Mouse (Mus musculus): Measurements from ENCODE around the gene Galns. TPM values are rescaled to one million over a fixed set of nuclear protein-coding genes. Genes with fewer than 3 reads are reported as not detected.

Galns gene
- 10 to 100 TPM in 2 of 3 experiments, 1 to 10 TPM in 1; 8.3 to 11.6 (median 10.6) TPM for polyA plus RNA-seq (2017; shearing (Covaris generic))

DNA sequence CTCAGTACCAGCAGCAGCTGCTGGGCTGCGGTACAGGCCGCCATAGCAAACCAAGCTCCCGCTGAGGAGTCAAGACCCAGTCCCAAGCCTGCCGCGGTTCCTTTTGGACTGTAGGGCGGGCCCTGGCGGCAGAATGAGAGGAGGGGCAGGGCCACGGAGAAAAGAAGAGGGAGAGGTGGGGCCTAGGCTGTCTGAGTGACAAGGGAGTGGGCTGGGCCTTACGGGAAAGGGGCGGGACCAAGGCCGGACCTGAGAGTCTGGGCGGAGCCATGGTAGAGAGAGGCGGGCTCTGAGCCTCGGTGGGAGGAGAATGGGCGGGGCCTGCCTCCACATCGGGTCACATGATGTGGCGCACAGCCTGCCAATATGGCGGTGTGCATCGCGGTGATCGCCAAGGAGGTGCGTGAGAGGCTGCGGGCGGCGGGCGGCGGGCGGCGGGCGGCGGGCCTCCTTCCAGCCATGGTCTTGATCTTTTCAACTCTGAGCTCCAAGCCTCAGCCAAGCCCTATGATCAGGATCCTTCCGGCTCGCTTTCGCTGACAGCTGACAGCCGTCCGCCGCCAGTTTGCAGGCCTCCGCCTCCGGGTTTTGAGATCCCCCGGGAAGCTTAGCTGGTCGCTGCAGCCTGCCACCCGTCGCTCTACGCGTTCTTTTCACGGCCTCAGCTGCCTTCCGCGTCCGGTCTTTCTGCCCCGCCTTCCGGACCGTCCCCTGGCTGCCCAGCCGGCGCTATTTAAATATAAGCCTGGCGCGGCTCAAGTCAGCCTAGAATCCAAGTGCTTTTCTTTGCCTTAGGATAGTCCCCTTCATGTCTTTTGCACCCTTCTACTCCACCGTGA, at the start of gene Galns, which contains the start of gene Trappc2l:
Gene Galns, minus strand, starts transcription at position 169 of the 839 bp plus-strand sequence.
Gene Trappc2l, plus strand, starts transcription at position 346 of the 839 bp plus-strand sequence.
- peak; percentile 99 for ATAC-seq

- no peak for ATAC-seq
These were observed 48.8 kb upstream of the Galns start for GRCm38 (mm10) chr8:122660022-122660421.

DNA sequence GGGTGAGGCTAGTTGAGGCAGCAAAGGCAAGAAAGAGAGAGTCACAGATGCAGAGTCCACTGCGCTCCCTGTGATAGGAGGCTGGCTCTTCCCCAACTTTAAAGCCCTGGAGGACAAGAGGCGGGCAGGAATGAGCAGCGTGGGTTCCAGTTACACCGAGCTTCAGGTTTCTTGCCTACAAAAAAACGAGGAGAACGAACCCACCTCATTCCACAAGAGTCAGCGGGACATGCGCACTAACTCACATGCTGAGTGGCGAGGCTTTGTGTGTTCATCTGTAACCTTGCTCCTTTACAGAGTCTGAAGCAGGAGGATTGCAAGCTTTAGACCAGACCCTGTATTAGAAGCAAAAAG, 47.5 kb upstream of the Galns start:
- no peak for ATAC-seq

DNA sequence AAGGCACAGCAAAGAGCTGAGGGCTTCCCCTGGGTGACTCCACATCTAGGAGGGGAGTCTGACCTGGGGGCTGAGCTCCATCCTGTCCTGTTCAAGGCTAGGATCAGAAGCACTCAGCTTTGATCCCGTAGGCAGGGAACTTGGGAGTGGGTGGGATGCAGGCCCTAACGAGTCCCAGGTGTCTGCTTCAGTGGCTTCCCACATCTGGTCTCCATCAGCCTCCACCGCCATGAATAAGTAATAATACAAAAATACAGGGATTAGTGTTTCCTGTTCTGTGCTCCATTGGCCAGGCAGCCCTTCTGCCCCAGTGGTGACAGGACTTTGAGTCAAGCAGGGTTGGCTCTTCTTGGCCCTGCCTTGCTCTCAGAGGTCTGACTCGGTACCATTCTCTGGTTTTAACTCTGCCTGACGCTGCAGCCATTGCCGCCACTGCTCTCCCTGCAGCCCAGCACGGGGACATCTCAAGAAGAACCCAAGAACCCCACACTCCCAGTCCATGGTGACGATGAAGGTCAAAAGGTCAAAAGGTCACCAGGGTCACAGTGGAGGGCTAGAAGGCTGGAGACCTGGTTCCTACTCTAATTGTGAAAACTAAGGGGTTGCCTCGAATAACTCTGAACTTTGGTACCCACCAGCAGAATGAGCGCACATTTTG, 47.0 kb upstream of the Galns start:
- ATAC-seq: no peak

DNA sequence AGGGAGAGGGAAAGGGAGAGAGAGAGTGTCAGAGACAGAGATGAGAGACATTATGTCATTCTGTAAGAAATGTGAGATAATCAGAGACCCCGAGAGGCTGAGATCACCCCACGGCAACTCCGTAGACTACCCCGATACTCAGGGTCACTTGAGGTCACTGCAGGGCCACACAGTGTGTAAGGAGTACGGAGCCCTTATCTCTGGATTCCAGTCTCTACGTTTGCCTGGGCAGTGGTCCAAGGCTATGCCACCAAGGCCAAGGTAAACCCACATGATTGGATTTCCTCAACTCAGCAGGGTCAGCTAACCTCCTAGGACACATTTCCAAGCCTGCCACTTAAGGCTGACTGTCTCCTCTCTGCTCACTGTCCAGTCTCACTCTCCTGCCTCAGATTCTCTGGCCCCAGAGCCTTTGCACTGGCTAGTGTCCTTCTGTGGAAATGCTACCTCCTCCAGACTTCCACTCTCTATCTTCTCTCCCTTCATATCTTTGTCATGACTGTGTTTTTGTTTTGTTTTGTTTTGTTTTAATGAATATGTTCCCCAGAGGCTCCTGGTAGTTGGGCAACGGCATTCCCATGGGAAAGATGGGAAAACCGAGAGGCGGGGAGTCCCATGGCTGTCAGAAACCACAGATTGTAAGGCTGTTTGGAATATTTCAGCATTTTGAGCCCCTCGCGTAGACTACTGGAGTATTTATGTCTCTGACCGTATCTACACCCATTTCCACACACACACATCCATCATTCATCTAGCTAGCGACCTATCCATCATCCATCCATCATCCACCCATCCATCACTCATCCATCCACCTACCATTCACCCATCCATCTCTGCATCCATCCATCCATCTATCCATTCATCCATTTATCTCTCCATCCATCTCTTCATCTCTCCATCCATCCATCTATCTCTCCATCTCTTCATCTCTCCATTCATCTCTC, 45.1 kb upstream of the Galns start:
- no peak for ATAC-seq

GRCm38 (mm10) chr8:122654768-122655167, 43.5 kb upstream of the Galns start:
- no peak for ATAC-seq

- no peak for ATAC-seq
These were observed 41.4 kb upstream of the Galns start for GRCm38 (mm10) chr8:122652643-122653042.

DNA sequence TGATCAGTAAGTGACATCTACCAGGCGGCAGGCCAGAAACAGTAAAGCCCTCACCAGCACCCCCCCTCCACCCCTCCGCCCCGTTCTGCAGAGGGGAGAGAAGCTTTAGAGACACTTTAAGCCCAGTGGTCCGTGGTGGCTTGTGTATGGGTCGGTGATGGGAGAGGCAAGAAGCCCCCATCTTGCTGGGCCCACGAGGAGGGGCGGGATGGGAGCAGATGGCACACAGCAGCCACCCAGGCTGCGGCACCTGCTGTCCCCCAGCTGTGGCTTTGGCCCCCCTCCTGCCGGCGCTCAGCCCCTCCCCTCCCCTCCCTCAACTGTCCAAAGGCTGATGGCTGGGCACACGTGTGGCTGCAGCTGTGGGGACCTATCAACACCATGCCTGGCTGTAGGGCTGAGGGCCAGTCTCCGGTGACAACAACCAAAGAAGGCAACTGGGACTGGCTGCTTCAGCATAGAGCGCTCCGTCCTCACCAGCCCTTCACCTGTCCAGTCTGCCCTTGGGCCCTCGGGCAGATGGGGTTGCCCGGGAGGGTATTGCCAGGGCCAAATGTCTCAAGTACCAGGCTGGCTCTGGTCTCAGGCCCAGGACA, 40.2 kb upstream of the Galns start:
- ATAC-seq: no peak

GRCm38 (mm10) chr8:122648192-122648970, 37.1 kb upstream of the Galns start:
- no peak for ATAC-seq

- no peak for ATAC-seq
These were observed 35.1 kb upstream of the Galns start for GRCm38 (mm10) chr8:122646337-122646736.

- ATAC-seq: no peak
These were observed 33.1 kb upstream of the Galns start for GRCm38 (mm10) chr8:122644175-122644954.

- ATAC-seq: no peak
These were observed 30.8 kb upstream of the Galns start for GRCm38 (mm10) chr8:122642071-122642470.

GRCm38 (mm10) chr8:122641406-122641805, 30.1 kb upstream of the Galns start:
- no peak for ATAC-seq

DNA sequence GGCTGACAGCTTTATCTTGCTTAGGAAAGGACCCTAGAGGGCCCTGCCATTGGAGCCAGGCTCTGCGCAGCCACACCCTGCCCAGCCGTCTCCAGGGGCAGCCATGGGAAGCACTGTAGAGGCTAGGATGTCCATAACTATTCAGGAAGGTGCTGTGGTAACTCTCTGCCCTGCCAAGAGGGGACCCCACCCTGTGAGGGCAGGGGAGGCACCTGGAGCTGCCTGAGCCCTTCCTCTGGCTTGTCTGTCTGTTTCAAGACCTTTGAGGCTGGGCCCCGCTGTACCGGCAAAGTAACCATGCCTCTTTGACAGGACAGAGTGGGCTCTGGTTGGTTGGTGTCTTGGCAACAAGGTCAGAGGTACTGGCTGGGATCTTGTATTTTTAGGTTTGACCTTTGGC, 29.6 kb upstream of the Galns start:
- no peak for ATAC-seq

GRCm38 (mm10) chr8:122639521-122640248, 28.4 kb upstream of the Galns start:
- no peak for ATAC-seq

DNA sequence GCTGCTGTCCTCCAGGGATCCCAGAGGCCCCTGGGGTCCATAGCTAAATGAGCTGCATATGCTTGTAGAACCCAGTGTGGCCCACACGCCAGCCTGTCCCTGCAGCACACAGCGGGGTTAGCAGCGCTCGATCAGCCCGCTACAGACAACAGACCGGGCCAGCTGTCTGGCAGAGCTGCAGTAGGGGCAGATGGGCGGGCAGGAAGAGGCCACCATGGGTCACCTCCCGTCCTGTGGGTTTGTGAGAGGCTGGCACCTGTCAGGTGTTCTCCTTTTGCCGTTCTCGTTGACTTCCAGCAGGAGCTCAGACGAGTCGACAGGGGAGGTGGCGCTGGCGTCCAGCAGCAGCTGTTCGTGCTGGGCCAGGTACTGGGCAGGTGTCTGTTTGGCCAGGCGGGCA, 27.3 kb upstream of the Galns start:
- ATAC-seq: no peak

GRCm38 (mm10) chr8:122637230-122637629, 26.0 kb upstream of the Galns start:
- ATAC-seq: no peak

- ATAC-seq: no peak
These were observed 25.5 kb upstream of the Galns start for GRCm38 (mm10) chr8:122636803-122637175.

GRCm38 (mm10) chr8:122635878-122636802, 24.9 kb upstream of the Galns start:
- ATAC-seq: no peak

All from inflammation-experienced regulatory T-cells, adult 6 months (primary cell).